Mouse (Mus musculus) forebrain, embryonic 16.5 days (tissue): Measurements from ENCODE around the gene Ranbp1. TPM values are rescaled to one million over a fixed set of nuclear protein-coding genes. Genes with fewer than 3 reads are reported as not detected.

Experiments
- ATAC-seq: fragments of 200-750 bp; cut with Nextera tagmentation; 2 replicates; pipeline ENCODE4 v1.8.0; 2017; ENCODE audit warnings: mild to moderate bottlenecking, moderate library complexity
- H3K27ac ChIP-seq: fragments of 300-500 bp; sonication (generic); 2 replicates; pipeline ENCODE4 v1.5.1; 2014; ENCODE audit warnings: low read length, control low read depth
- H3K27me3 ChIP-seq: fragments of 300-500 bp; sonication (generic); replicated peaks from 2 replicates; pipeline ENCODE4 v1.6.1; 2014; ENCODE audit warnings: low read length; ENCODE audit not compliant: control insufficient read depth, insufficient read depth
- H3K36me3 ChIP-seq: fragments of 300-500 bp; sonication (generic); 2 replicates; pipeline ENCODE4 v1.6.1; 2014; ENCODE audit not compliant: control insufficient read depth, insufficient read depth
- H3K4me1 ChIP-seq: fragments of 300-500 bp; sonication (generic); replicated peaks from 2 replicates; pipeline ENCODE4 v1.6.1; 2014; ENCODE audit warnings: low read length; ENCODE audit not compliant: control insufficient read depth, insufficient read depth
- H3K4me2 ChIP-seq: fragments of 300-500 bp; sonication (generic); 2 replicates; pipeline ENCODE4 v1.6.1; 2014; ENCODE audit warnings: mild to moderate bottlenecking, low read length, control low read depth
- H3K4me3 ChIP-seq: fragments of 300-500 bp; sonication (generic); replicated peaks from 2 replicates; pipeline ENCODE4 v1.5.1; 2014; ENCODE audit warnings: mild to moderate bottlenecking, low read length, control low read depth
- H3K9ac ChIP-seq: fragments of 300-500 bp; sonication (generic); replicated peaks from 2 replicates; pipeline ENCODE4 v1.6.1; 2014; ENCODE audit warnings: low read depth, low read length, control low read depth
- H3K9me3 ChIP-seq: fragments of 300-500 bp; sonication (generic); 2 replicates; pipeline ENCODE4 v1.6.1; 2016; ENCODE audit warnings: low read length; ENCODE audit not compliant: control insufficient read depth
- WGBS: fragments of 180-500 bp; shearing (Covaris S2); extraction: QIAGEN DNeasy Blood & Tissue Kit; methylation state at CpG from one replicate; pipeline ENCODE4 v1.1.7; 2014; 5-methylcytosine and 5-hydroxymethylcytosine counted together
- polyA plus RNA-seq: library from polyadenylated mRNA; unstranded; fragments of >200 nt; fragmentation: Nextera tagmentation; extraction: Ambion mirVana; gene quantifications from 2 replicates; pipeline ENCODE4 v1.2.1, GENCODE M21; 2015

The Ranbp1 gene
- polyA plus RNA-seq, 1 experiment from 2014 or later = 370 TPM

GRCm38 (mm10) chr16:18213689-18214088 is 34.8 kb downstream of the Ranbp1 start:
- Histone ChIP-seq H3K9me3 (no peaks in the 10 kb centered on the region), H3K9ac (peak overlapping the region; percentile 2; the same call in 1 of the 2 replicates), H3K4me1 (peaks cover 25% of the 10 kb centered on the region), H3K4me2 (0 out of 2 replicates have a peak overlapping the region, but pooled peaks have one; percentile 18), H3K36me3 (no peaks in the 10 kb centered on the region), H3K27ac (peak overlapping the region; percentile 9), H3K4me3 (no peak overlapping the region), H3K27me3 (no peaks in the 10 kb centered on the region)
- ATAC-seq = peak; percentile 88
- WGBS = 17% methylated on average over 6 of the region's 6 CpGs

DNA sequence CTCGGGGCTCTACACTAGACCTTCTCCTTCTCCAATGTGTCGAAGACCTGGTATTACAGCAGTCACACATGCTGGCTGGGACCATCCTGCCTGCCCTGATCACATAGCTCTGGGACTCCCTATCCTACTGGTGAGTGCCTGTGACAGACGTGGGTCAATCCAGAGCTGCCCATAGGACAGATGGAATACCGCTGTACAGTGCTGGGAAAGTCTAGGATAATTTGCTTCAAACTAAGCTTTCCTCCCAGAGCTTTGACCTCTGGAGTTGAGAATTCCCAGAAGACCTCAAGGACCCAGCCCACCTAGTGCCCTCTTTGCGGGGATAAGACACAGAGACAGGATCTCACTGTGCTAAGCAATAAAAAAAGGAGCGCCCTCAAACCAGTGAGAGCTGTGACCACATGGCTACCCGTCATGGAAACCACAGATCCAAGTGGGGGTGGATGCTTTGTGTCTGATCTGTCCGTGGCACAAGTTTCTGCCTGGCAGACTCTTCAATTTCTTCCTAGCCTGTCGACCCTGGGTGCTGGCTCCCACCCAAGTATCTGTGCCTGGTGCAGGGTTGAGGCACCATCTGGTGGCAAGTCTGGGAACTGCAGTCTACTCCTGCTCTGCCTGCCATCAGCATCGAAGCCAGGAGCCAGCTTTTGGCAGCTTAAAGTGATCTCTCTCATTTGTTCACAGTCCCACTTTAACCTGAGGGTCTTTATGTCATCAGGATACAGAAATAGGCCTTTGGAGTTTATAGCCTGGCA is 36.9 kb downstream of the Ranbp1 start:
- Histone ChIP-seq H3K4me2 (no peak overlapping the region), H3K9me3 (no peaks in the 10 kb centered on the region), H3K4me1 (peaks cover 25% of the 10 kb centered on the region), H3K9ac (0 out of 2 replicates have a peak overlapping the region, but pooled peaks have one; percentile 20), H3K36me3 (no peaks in the 10 kb centered on the region), H3K27ac (no peak overlapping the region), H3K27me3 (no peaks in the 10 kb centered on the region), H3K4me3 (no peak overlapping the region)
- 50% methylated on average over 10 of the region's 10 CpGs for WGBS
- peak; percentile 14; the same call in 1 of the 2 replicates for ATAC-seq

DNA sequence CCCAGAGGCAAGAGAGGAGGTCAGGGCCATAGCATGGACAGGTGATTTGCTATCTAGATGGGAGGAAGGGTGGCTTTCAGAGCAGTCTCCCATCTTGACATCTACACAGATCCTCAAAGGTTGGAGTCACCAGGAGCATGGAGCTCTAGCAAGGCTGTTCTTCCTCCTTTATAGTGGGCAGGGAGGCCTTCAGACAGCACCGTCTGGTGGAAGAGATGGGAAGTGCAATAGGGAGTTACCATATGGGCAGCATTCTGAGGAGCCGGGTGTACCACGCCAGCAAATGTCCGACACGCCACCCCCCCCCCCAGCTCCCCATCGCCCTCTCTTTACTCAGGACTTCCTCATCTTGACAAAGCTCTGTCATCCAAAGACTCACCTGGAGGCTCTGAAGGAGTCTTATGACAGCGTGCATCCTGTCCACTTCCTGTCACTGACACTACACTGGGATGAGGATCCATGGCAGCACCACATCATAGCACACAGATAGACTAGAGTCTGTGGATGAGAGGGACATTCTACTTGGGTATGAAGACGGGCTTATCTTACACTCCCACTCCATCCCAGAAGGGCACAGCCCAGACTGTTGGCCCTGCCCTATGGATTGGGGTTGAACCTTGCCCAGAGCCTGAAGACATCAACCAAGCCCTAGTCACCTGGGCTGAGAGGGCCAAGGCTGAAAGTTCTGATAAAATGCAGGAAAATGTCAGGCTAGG is 37.7 kb downstream of the Ranbp1 start:
- Histone ChIP-seq H3K36me3 (no peaks in the 10 kb centered on the region), H3K9me3 (no peaks in the 10 kb centered on the region), H3K4me2 (no peak overlapping the region), H3K4me1 (peaks cover 25% of the 10 kb centered on the region), H3K27me3 (no peaks in the 10 kb centered on the region), H3K27ac (no peak overlapping the region), H3K9ac (0 out of 2 replicates have a peak overlapping the region, but pooled peaks have one; percentile 20), H3K4me3 (no peak overlapping the region)
- WGBS = 24% methylated on average over 7 of the region's 8 CpGs
- ATAC-seq = no peak

DNA sequence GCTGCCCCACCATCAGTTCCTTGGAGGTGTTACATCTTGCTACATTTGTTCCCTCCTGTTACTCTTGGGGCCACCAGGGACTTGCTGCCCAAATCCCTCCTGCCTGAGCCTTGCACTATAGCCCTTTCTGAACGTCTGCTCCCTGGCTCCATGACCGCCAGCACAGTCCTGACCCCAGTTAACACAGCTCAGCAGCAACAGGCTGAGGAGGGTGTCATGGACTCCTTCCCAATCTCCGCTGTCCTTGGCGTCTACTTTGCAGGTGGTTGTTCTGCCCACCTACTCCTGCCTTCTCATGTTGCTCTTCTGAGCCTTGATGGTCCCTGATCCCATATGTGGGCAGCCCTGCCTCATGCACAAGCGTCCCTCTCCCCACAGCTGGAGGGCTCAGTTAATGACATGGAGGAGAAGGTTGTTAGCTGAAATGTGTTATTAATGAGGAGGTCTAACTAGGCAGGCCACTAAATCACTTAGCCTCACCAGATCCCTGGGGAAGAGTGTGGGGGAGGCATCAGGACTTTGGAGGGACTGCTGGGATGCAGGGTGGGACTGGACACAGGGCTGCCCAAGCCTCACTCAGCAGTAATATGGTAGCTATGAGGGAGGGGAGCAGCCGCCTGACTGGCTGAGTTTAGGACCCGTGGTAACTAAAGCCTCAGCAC is 45.0 kb downstream of the Ranbp1 start:
- H3K27me3 ChIP-seq = no peaks in the 10 kb centered on the region
- no peaks in the 10 kb centered on the region for H3K9me3 ChIP-seq
- no peak for ATAC-seq
- H3K4me1 ChIP-seq = peaks cover 6% of the 10 kb centered on the region; the same call in 1 of the 2 replicates
- WGBS = 66% methylated on average over 7 of the region's 7 CpGs
- no peak overlapping the region for H3K9ac ChIP-seq
- H3K36me3 ChIP-seq = no peaks in the 10 kb centered on the region
- no peak overlapping the region for H3K4me2 ChIP-seq
- no peak overlapping the region for H3K4me3 ChIP-seq
- H3K27ac ChIP-seq = no peak overlapping the region

DNA sequence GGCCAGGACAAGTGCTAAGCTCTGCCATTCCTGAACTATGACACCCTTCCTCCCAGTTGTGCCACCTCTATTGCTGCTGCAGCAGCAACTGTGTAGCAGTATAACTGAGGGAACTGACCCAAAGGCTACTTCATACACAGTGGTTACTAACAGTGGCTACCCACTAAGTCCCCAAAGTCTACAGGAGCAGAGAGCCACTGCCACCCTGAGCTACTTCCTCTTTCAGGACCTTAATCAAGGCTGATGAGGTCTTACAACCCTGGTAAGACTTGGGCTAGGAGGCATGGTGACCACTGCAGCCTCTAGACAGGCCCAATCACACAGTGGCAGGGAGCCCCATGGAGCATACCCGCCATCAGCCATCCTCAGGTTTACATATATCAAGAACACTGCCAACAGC is 46.5 kb downstream of the Ranbp1 start:
- Histone ChIP-seq H3K9ac (no peak overlapping the region), H3K4me2 (no peak overlapping the region), H3K36me3 (no peaks in the 10 kb centered on the region), H3K4me1 (peaks cover 10% of the 10 kb centered on the region), H3K9me3 (no peaks in the 10 kb centered on the region), H3K27ac (no peak overlapping the region), H3K27me3 (no peaks in the 10 kb centered on the region), H3K4me3 (no peak overlapping the region)
- ATAC-seq = no peak
- 100% methylated on average over 1 of the region's 1 CpGs for WGBS

DNA sequence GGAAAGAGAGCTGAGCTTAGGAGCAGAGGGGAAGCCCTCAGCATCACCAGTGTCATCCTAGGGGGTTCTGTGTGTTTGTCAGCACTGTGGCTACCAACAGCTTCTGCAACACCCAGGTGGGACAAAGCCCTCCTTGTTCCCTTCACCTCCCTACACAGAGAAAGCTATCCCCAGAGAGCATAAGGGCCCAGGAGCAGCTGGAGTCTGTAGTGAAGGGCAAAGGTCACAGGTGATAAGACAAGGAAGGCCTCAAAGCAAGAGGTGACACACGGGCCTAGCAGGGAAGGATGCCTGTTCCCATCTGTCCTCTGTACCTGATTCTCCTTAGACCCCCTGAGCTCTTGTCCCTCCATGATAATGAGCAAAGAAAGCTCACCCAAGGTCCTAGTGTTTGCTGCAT is 46.9 kb downstream of the Ranbp1 start:
- WGBS = 48% methylated on average over 1 of the region's 1 CpGs
- no peaks in the 10 kb centered on the region for H3K36me3 ChIP-seq
- no peak overlapping the region for H3K4me3 ChIP-seq
- no peak overlapping the region for H3K27ac ChIP-seq
- no peaks in the 10 kb centered on the region for H3K27me3 ChIP-seq
- H3K4me1 ChIP-seq = peaks cover 12% of the 10 kb centered on the region
- no peak overlapping the region for H3K9ac ChIP-seq
- no peak overlapping the region for H3K4me2 ChIP-seq
- no peaks in the 10 kb centered on the region for H3K9me3 ChIP-seq
- no peak for ATAC-seq

DNA sequence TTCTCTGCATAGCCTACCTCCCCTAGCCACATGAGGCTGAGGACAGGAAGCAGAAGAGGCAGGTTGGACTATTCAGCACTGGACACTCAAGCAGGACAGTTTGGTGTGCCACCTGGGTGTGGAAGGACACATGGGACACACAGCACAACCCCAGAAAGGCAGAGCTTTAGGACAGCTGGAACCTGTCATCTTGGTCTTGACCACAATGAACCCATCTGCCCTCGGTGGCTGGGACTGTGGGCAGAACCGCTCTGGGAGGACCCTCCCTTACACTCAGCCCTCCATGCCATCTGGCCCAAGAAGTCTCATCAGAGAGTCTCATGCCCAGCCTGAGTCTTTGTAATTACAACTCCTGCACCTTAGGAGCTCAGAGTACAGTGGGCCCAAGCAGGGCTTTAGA is 48.5 kb downstream of the Ranbp1 start:
- Histone ChIP-seq H3K27me3 (no peaks in the 10 kb centered on the region), H3K27ac (no peak overlapping the region), H3K4me3 (no peak overlapping the region), H3K9ac (no peak overlapping the region), H3K4me1 (peaks cover 19% of the 10 kb centered on the region), H3K36me3 (no peaks in the 10 kb centered on the region), H3K9me3 (no peaks in the 10 kb centered on the region), H3K4me2 (no peak overlapping the region)
- 83% methylated on average over 2 of the region's 2 CpGs for WGBS
- ATAC-seq = no peak

DNA sequence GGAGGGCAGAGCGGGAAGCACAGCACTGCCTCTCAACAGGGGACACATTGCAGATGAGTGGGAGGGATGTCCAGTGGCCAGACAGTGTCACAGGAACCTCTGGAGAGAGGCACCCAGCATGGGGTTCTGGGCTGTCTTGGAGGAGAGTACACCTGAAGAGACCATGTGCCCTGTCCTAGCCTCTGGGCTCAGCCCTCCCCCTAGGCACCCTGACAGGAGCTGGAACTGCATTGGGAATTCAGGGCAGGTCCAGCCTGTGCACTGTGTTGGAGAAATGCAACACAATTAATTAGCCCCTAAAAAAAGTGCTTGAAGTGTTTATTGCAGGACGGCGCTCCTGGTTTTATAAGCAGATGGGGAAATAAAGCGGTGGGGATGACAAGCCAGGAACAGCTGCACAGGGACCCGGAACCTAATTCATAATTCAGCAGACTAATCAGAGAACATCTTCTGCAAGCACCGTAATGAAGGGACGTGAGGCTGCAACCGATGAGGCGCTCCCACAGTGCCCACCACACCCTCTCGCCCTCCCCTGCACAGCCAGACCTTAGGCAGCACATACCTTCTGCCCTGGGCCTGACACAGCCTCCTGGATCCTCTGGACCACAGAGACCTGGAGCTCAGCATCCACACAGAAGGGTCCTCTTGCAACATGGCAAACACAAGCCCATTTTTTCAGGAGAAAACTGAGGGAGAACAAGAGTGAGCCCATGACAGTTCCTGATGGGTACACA is 50.0 kb downstream of the Ranbp1 start:
- H3K9ac ChIP-seq = no peak overlapping the region
- no peak overlapping the region; the same call in 1 of the 2 replicates for H3K27ac ChIP-seq
- WGBS = 42% methylated on average over 10 of the region's 10 CpGs
- H3K4me2 ChIP-seq = no peak overlapping the region
- H3K36me3 ChIP-seq = no peaks in the 10 kb centered on the region
- peaks cover 31% of the 10 kb centered on the region for H3K4me1 ChIP-seq
- no peaks in the 10 kb centered on the region for H3K27me3 ChIP-seq
- no peak for ATAC-seq
- no peaks in the 10 kb centered on the region for H3K9me3 ChIP-seq
- H3K4me3 ChIP-seq = no peak overlapping the region

- Histone ChIP-seq H3K9ac (no peak overlapping the region), H3K4me3 (no peak overlapping the region), H3K4me2 (no peak overlapping the region), H3K36me3 (no peaks in the 10 kb centered on the region), H3K27me3 (no peaks in the 10 kb centered on the region), H3K9me3 (no peaks in the 10 kb centered on the region), H3K27ac (no peak overlapping the region), H3K4me1 (peaks cover 31% of the 10 kb centered on the region)
- WGBS = 75% methylated on average over 6 of the region's 6 CpGs
- ATAC-seq = no peak
Measured at GRCm38 (mm10) chr16:18197881-18198280, 50.7 kb downstream of the Ranbp1 start.
